ENCODE assay signal across 8 mouse cellular contexts in the genomic region with DNA sequence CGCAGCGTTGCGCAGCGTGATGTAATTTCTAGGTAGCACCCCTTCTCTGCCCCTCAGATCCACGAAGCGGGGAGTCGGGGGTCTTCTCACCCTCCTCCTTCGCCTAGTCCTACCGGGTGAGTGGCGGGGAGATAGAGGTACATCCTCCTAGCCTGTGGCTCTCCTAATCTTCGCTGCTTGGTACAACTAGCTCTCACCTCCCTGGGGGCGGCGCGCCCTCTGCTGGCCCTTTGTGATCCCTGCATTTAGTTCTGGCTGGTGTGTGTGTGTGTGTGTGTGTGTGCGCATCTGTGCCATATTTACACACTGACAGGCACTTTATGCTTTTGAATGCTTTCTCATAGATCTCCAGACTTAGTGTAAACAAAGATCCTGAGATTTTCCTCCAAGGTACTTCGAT. TPM values are rescaled to one million over a fixed set of nuclear protein-coding genes. Genes with fewer than 3 reads are reported as not detected.
DNase-seq lines count a peak whose midpoint lies in the region; ATAC-seq and TF ChIP-seq lines count a peak whose summit lies in the region.

No protein-coding gene starts in this region.

- DNase-seq in 3134 (ENCODE audit: extremely low read depth, insufficient read length, low spot score) (peak; percentile 53), liver (peak; percentile 75)
- DNase-seq in heart, embryonic 10.5 days (ENCODE audit: low spot score) = peak; percentile 93
- peak; percentile 80 for DNase-seq in naive thymus-derived CD4-positive, alpha-beta T cell, adult 2 months (ENCODE audit: low read depth)
- DNase-seq in splenic B cell, adult 2 months (ENCODE audit: low read depth, low spot score) = peak; percentile 87

- TF ChIP-seq CTCF in bone marrow, adult 2 months (IDR thresholded peaks at IDR 0.05; ENCODE audit: control insufficient read depth, insufficient read depth, low read length) = peak; percentile 91

- TF ChIP-seq POLR2A in bone marrow, adult 2 months (IDR thresholded peaks at IDR 0.05; ENCODE audit: borderline replicate concordance, control insufficient read depth, low read depth, low read length) = no peak

- H3K9me3 ChIP-seq in embryonic facial prominence, embryonic 15.5 days (replicated peaks) = no peaks in the 10 kb centered on the region
- no peaks in the 10 kb centered on the region for H3K9me3 ChIP-seq in heart, embryonic 10.5 days
- H3K9me3 ChIP-seq in kidney, embryonic 16.5 days (ENCODE audit: low read length) = peaks cover 4% of the 10 kb centered on the region; the same call in 1 of the 2 replicates

- peak overlapping the region; percentile 93 for H3K4me2 ChIP-seq in embryonic facial prominence, embryonic 15.5 days (replicated peaks)
- peak overlapping the region; percentile 97 for H3K4me2 ChIP-seq in kidney, embryonic 16.5 days (replicated peaks; ENCODE audit: low read depth, low read length)

- no peaks in the 10 kb centered on the region for H3K36me3 ChIP-seq in embryonic facial prominence, embryonic 15.5 days
- H3K36me3 ChIP-seq in heart, embryonic 10.5 days = no peaks in the 10 kb centered on the region
- H3K36me3 ChIP-seq in kidney, embryonic 16.5 days (ENCODE audit: insufficient read depth, low read length) = no peaks in the 10 kb centered on the region
- peaks cover 2% of the 10 kb centered on the region; the same call in 1 of the 2 replicates for H3K36me3 ChIP-seq in splenic B cell, adult 2 months (ENCODE audit: control insufficient read depth, insufficient read depth, low read length, poor library complexity, severe bottlenecking)

- H3K4me3 ChIP-seq in bone marrow, adult 2 months (replicated peaks; ENCODE audit: control insufficient read depth, low read depth, low read length) = no peak overlapping the region
- H3K4me3 ChIP-seq in embryonic facial prominence, embryonic 15.5 days (replicated peaks) = peak overlapping the region; percentile 77
- H3K4me3 ChIP-seq in heart, embryonic 10.5 days = peak overlapping the region; percentile 80
- H3K4me3 ChIP-seq in kidney, embryonic 16.5 days (ENCODE audit: low read length) = peak overlapping the region; percentile 66

- ATAC-seq in embryonic facial prominence, embryonic 15.5 days (ENCODE audit: insufficient number of reproducible peaks, low FRiP score, low TSS enrichment, low read depth) = 0 out of 2 replicates have a peak, but pooled peaks have one; percentile 32
- peak; percentile 66 for ATAC-seq in kidney, embryonic 16.5 days (ENCODE audit: low FRiP score, low TSS enrichment)

- H3K27me3 ChIP-seq in embryonic facial prominence, embryonic 15.5 days = peaks cover 11% of the 10 kb centered on the region
- peaks cover 25% of the 10 kb centered on the region for H3K27me3 ChIP-seq in heart, embryonic 10.5 days (ENCODE audit: insufficient read depth, poor library complexity, severe bottlenecking)
- peaks cover 23% of the 10 kb centered on the region for H3K27me3 ChIP-seq in kidney, embryonic 16.5 days (ENCODE audit: insufficient read depth, low read length)
- H3K27me3 ChIP-seq in splenic B cell, adult 2 months (ENCODE audit: control insufficient read depth, insufficient read depth, low read length, poor library complexity, severe bottlenecking) = peaks cover 9% of the 10 kb centered on the region; the same call in 1 of the 2 replicates

- no peak overlapping the region for H3K9ac ChIP-seq in embryonic facial prominence, embryonic 15.5 days
- no peak overlapping the region for H3K9ac ChIP-seq in kidney, embryonic 16.5 days (replicated peaks; ENCODE audit: low read length)

- no peak overlapping the region; the same call in 1 of the 2 replicates for H3K27ac ChIP-seq in bone marrow, adult 2 months (ENCODE audit: control insufficient read depth, insufficient read depth, low read depth, low read length, poor library complexity)
- no peak overlapping the region for H3K27ac ChIP-seq in embryonic facial prominence, embryonic 15.5 days (replicated peaks)
- peak overlapping the region; percentile 90 for H3K27ac ChIP-seq in heart, embryonic 10.5 days
- H3K27ac ChIP-seq in kidney, embryonic 16.5 days (ENCODE audit: low read length) = no peak overlapping the region

- no peaks in the 10 kb centered on the region; the same call in 1 of the 2 replicates for H3K4me1 ChIP-seq in bone marrow, adult 2 months (ENCODE audit: control insufficient read depth, insufficient read depth, low read length)
- H3K4me1 ChIP-seq in embryonic facial prominence, embryonic 15.5 days = peaks cover 23% of the 10 kb centered on the region
- peaks cover 50% of the 10 kb centered on the region for H3K4me1 ChIP-seq in heart, embryonic 10.5 days
- peaks cover 21% of the 10 kb centered on the region for H3K4me1 ChIP-seq in kidney, embryonic 16.5 days (ENCODE audit: insufficient read depth, low read length)

- WGBS in bone marrow, adult 2 months = 2% methylated on average over 16 of the region's 16 CpGs
- WGBS in embryonic facial prominence, embryonic 15.5 days = under 1% methylated on average over 16 of the region's 16 CpGs
- WGBS in heart, embryonic 10.5 days = 3% methylated on average over 16 of the region's 16 CpGs
- WGBS in kidney, embryonic 16.5 days = 2% methylated on average over 16 of the region's 16 CpGs

RNA-seq across cellular contexts. Expression of gene Nog, which starts 1.3 kb away (rescaled TPM):
- polyA plus RNA-seq in bone marrow, adult 2 months (2011; ENCODE audit: insufficient read depth, insufficient read length, low replicate concordance, missing spikeins) = not detected in 2 replicates
- 5.3 and 5.6 TPM in 2 replicates for polyA plus RNA-seq in embryonic facial prominence, embryonic 15.5 days (2015; fragmentation: Nextera tagmentation; extraction: Ambion mirVana)
- 1.4 and 2.5 TPM in 2 replicates for polyA plus RNA-seq in heart, embryonic 10.5 days (2016; fragmentation: Nextera tagmentation; extraction: Ambion mirVana)
- 0.80 and 1.0 TPM in 2 replicates for polyA plus RNA-seq in kidney, embryonic 16.5 days (2015; fragmentation: Nextera tagmentation; extraction: Ambion mirVana)
